Mouse (Mus musculus): Measurements from ENCODE around the gene D630045J12Rik. TPM values are rescaled to one million over a fixed set of nuclear protein-coding genes. Genes with fewer than 3 reads are reported as not detected.

D630045J12Rik gene
- total RNA-seq, 1 experiment = 4.1 TPM

DNA sequence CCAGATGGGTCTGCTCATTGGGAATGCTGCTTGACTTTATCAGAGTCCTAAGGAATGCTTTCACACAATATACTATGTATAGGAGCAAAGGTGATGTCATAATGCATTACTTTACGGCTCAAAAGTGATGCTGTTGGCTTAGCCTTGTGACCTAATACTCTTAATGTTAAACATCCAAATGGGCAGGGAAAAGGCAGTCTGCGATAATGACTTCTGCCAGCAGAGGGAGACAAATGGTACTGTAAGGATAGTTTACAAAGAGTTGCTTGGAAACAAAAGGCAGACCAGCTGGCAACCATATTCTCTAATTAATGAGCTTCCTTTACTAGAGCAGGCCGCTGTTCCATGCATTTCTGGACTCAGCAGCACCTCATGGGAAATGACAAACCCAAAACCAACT is 93.7 kb downstream of the D630045J12Rik start:
- in situ Hi-C loops (cut with MboI; ENCODE audit: low sequenced_read_pairs in 2 of 2, unreplicated experiment in 2 of 2) = no loop called here

GRCm38 (mm10) chr6:38159576-38159975 is 94.2 kb downstream of the D630045J12Rik start:
- no peak for DNase-seq (ENCODE audit: low read depth, low spot score)
- Histone ChIP-seq H3K9me3 (ENCODE audit: control insufficient read depth, insufficient read depth, low read depth, low read length) (no peaks in the 10 kb centered on the region), H3K27ac (ENCODE audit: insufficient read depth, low read depth, low read length, poor library complexity, severe bottlenecking) (no peak overlapping the region), H3K4me3 (ENCODE audit: insufficient read depth in 1 of 2, low read depth in 1 of 2, low read length in 2 of 2, poor library complexity in 1 of 2, severe bottlenecking in 1 of 2) (no peak overlapping the region), H3K9ac (ENCODE audit: insufficient read depth, low read depth, low read length, poor library complexity, severe bottlenecking) (no peak overlapping the region), H3K36me3 (ENCODE audit: control insufficient read depth, insufficient read depth, low read length, poor library complexity, severe bottlenecking) (no peaks in the 10 kb centered on the region), H3K4me1 (ENCODE audit: control insufficient read depth in 2 of 2, insufficient read depth in 2 of 2, low read length in 2 of 2, poor library complexity in 1 of 2) (peaks cover 0 to 14% of the 10 kb centered on the region in 2 experiments; a peak in 1 of 4 replicates)
- no peak for TF ChIP-seq HCFC1 (IDR thresholded peaks at IDR 0.05; ENCODE audit: borderline replicate concordance, insufficient read depth, low read length)
- no peak for TF ChIP-seq ZNF384 (IDR thresholded peaks at IDR 0.05; ENCODE audit: low read depth, low read length)
- TF ChIP-seq ZC3H11A (IDR thresholded peaks at IDR 0.05; ENCODE audit: borderline replicate concordance, low read depth, low read length) = no peak
- no peak for TF ChIP-seq CHD2 (IDR thresholded peaks at IDR 0.05; ENCODE audit: low read depth, low read length)
- no peak for TF ChIP-seq MAFK (IDR thresholded peaks at IDR 0.05; ENCODE audit: insufficient read depth, low read depth, low read length)
- in situ Hi-C loops (cut with MboI; ENCODE audit: low sequenced_read_pairs in 2 of 2, unreplicated experiment in 2 of 2) = no loop called here

More for the DNA sequence above, 93.7 kb downstream of the D630045J12Rik start:
- H3K4me3 ChIP-seq (ENCODE audit: insufficient read depth in 1 of 2, low read depth in 1 of 2, low read length in 2 of 2, poor library complexity in 1 of 2, severe bottlenecking in 1 of 2) = no peak overlapping the region
- H3K4me1 ChIP-seq (ENCODE audit: control insufficient read depth in 2 of 2, insufficient read depth in 2 of 2, low read length in 2 of 2, poor library complexity in 1 of 2) = peaks cover 0 to 14% of the 10 kb centered on the region in 2 experiments; a peak in 1 of 4 replicates
- H3K9me3 ChIP-seq (ENCODE audit: control insufficient read depth, insufficient read depth, low read depth, low read length) = no peaks in the 10 kb centered on the region
- DNase-seq (ENCODE audit: low read depth, low spot score) = peak; percentile 70
- H3K27ac ChIP-seq (ENCODE audit: insufficient read depth, low read depth, low read length, poor library complexity, severe bottlenecking) = no peak overlapping the region
- TF ChIP-seq HCFC1 (IDR thresholded peaks at IDR 0.05; ENCODE audit: borderline replicate concordance, insufficient read depth, low read length) (no peak), ZC3H11A (IDR thresholded peaks at IDR 0.05; ENCODE audit: borderline replicate concordance, low read depth, low read length) (peak; percentile 71; the same call in 1 of the 2 replicates)
- no peak overlapping the region for H3K9ac ChIP-seq (ENCODE audit: insufficient read depth, low read depth, low read length, poor library complexity, severe bottlenecking)
- H3K36me3 ChIP-seq (ENCODE audit: control insufficient read depth, insufficient read depth, low read length, poor library complexity, severe bottlenecking) = no peaks in the 10 kb centered on the region

- in situ Hi-C loops (cut with MboI; ENCODE audit: low sequenced_read_pairs in 2 of 2, unreplicated experiment in 2 of 2) = no loop called here
- Histone ChIP-seq H3K4me1 (ENCODE audit: control insufficient read depth in 2 of 2, insufficient read depth in 2 of 2, low read length in 2 of 2, poor library complexity in 1 of 2) (peaks cover 0 to 14% of the 10 kb centered on the region in 2 experiments; a peak in 1 of 4 replicates), H3K36me3 (ENCODE audit: control insufficient read depth, insufficient read depth, low read length, poor library complexity, severe bottlenecking) (no peaks in the 10 kb centered on the region), H3K9ac (ENCODE audit: insufficient read depth, low read depth, low read length, poor library complexity, severe bottlenecking) (no peak overlapping the region), H3K27ac (ENCODE audit: insufficient read depth, low read depth, low read length, poor library complexity, severe bottlenecking) (no peak overlapping the region), H3K4me3 (ENCODE audit: insufficient read depth in 1 of 2, low read depth in 1 of 2, low read length in 2 of 2, poor library complexity in 1 of 2, severe bottlenecking in 1 of 2) (no peak overlapping the region), H3K9me3 (ENCODE audit: control insufficient read depth, insufficient read depth, low read depth, low read length) (no peaks in the 10 kb centered on the region)
- DNase-seq (ENCODE audit: low read depth, low spot score) = no peak
- TF ChIP-seq MAFK (IDR thresholded peaks at IDR 0.05; ENCODE audit: insufficient read depth, low read depth, low read length) (no peak), ZNF384 (IDR thresholded peaks at IDR 0.05; ENCODE audit: low read depth, low read length) (no peak), ZC3H11A (IDR thresholded peaks at IDR 0.05; ENCODE audit: borderline replicate concordance, low read depth, low read length) (no peak), HCFC1 (IDR thresholded peaks at IDR 0.05; ENCODE audit: borderline replicate concordance, insufficient read depth, low read length) (no peak), CHD2 (IDR thresholded peaks at IDR 0.05; ENCODE audit: low read depth, low read length) (no peak)
Measured at GRCm38 (mm10) chr6:38157925-38158324, 95.9 kb downstream of the D630045J12Rik start.

GRCm38 (mm10) chr6:38156204-38156603 is 97.6 kb downstream of the D630045J12Rik start:
- Histone ChIP-seq H3K9ac (ENCODE audit: insufficient read depth, low read depth, low read length, poor library complexity, severe bottlenecking) (no peak overlapping the region), H3K4me1 (ENCODE audit: control insufficient read depth in 2 of 2, insufficient read depth in 2 of 2, low read length in 2 of 2, poor library complexity in 1 of 2) (peaks cover 0 to 14% of the 10 kb centered on the region in 2 experiments; a peak in 1 of 4 replicates), H3K4me3 (ENCODE audit: insufficient read depth in 1 of 2, low read depth in 1 of 2, low read length in 2 of 2, poor library complexity in 1 of 2, severe bottlenecking in 1 of 2) (no peak overlapping the region), H3K27ac (ENCODE audit: insufficient read depth, low read depth, low read length, poor library complexity, severe bottlenecking) (no peak overlapping the region), H3K9me3 (ENCODE audit: control insufficient read depth, insufficient read depth, low read depth, low read length) (no peaks in the 10 kb centered on the region), H3K36me3 (ENCODE audit: control insufficient read depth, insufficient read depth, low read length, poor library complexity, severe bottlenecking) (no peaks in the 10 kb centered on the region)
- TF ChIP-seq MAFK (IDR thresholded peaks at IDR 0.05; ENCODE audit: insufficient read depth, low read depth, low read length) (no peak), HCFC1 (IDR thresholded peaks at IDR 0.05; ENCODE audit: borderline replicate concordance, insufficient read depth, low read length) (no peak), ZC3H11A (IDR thresholded peaks at IDR 0.05; ENCODE audit: borderline replicate concordance, low read depth, low read length) (no peak), ZNF384 (IDR thresholded peaks at IDR 0.05; ENCODE audit: low read depth, low read length) (no peak), CHD2 (IDR thresholded peaks at IDR 0.05; ENCODE audit: low read depth, low read length) (no peak)
- no peak for DNase-seq (ENCODE audit: low read depth, low spot score)
- in situ Hi-C loops (cut with MboI; ENCODE audit: low sequenced_read_pairs in 2 of 2, unreplicated experiment in 2 of 2) = no loop called here

- Histone ChIP-seq H3K9ac (ENCODE audit: insufficient read depth, low read depth, low read length, poor library complexity, severe bottlenecking) (no peak overlapping the region), H3K36me3 (ENCODE audit: control insufficient read depth, insufficient read depth, low read length, poor library complexity, severe bottlenecking) (peaks cover 3% of the 10 kb centered on the region; the same call in 1 of the 2 replicates), H3K9me3 (ENCODE audit: control insufficient read depth, insufficient read depth, low read depth, low read length) (no peaks in the 10 kb centered on the region), H3K4me3 (ENCODE audit: insufficient read depth in 1 of 2, low read depth in 1 of 2, low read length in 2 of 2, poor library complexity in 1 of 2, severe bottlenecking in 1 of 2) (no peak overlapping the region), H3K27ac (ENCODE audit: insufficient read depth, low read depth, low read length, poor library complexity, severe bottlenecking) (no peak overlapping the region), H3K4me1 (ENCODE audit: control insufficient read depth in 2 of 2, insufficient read depth in 2 of 2, low read length in 2 of 2, poor library complexity in 1 of 2) (peaks cover 0 to 4% of the 10 kb centered on the region in 2 experiments; a peak in 1 of 4 replicates)
- in situ Hi-C loops (cut with MboI; ENCODE audit: low sequenced_read_pairs in 2 of 2, unreplicated experiment in 2 of 2) = no loop called here
- TF ChIP-seq HCFC1 (IDR thresholded peaks at IDR 0.05; ENCODE audit: borderline replicate concordance, insufficient read depth, low read length) (no peak), ZC3H11A (IDR thresholded peaks at IDR 0.05; ENCODE audit: borderline replicate concordance, low read depth, low read length) (no peak), MAFK (IDR thresholded peaks at IDR 0.05; ENCODE audit: insufficient read depth, low read depth, low read length) (no peak)
- no peak for DNase-seq (ENCODE audit: low read depth, low spot score)
Measured at GRCm38 (mm10) chr6:38152305-38152704, 101.5 kb downstream of the D630045J12Rik start.

Data from ES-E14 (cell line).